Mouse (Mus musculus): Measurements from ENCODE around the gene Runx2. TPM values are rescaled to one million over a fixed set of nuclear protein-coding genes. Genes with fewer than 3 reads are reported as not detected.

The Runx2 gene
- polyA plus RNA-seq, 1 experiment from 2014 or later = 0.25 TPM

DNA sequence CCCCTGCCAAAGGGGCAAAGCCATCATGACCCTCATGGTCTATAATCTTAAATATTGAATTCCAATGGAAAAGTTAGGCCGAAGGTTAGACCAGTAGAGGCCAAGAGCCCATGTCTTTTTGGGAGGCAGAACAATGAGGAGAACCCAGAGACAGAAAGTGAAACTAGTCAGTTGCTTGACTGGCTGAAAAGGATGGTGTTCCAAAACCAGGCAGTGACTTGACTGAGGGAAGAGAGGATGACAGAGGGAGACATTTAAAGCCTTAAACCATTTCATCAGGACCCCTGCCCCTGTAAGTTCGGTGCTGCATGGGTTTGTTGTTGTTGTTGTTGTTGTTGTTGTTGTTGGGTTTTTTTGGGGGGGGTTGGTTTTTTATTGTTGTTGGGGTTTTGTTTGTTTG, 215.5 kb downstream of the Runx2 start:
- 92% methylated on average over 2 of the region's 2 CpGs for WGBS
- Histone ChIP-seq H3K27me3 (replicated peaks; ENCODE audit: control insufficient read depth, insufficient read depth, low read length) (no peaks in the 10 kb centered on the region), H3K4me1 (ENCODE audit: control insufficient read depth, insufficient read depth, low read length) (no peaks in the 10 kb centered on the region; the same call in 1 of the 2 replicates), H3K9ac (ENCODE audit: low read length) (no peak overlapping the region), H3K9me3 (replicated peaks; ENCODE audit: control insufficient read depth, low read length) (no peaks in the 10 kb centered on the region), H3K4me3 (ENCODE audit: low read depth, low read length) (no peak overlapping the region), H3K27ac (ENCODE audit: low read depth, low read length) (no peak overlapping the region), H3K36me3 (ENCODE audit: control insufficient read depth, insufficient read depth, low read length) (no peaks in the 10 kb centered on the region), H3K4me2 (ENCODE audit: low read length) (no peak overlapping the region)
- DNase-seq (ENCODE audit: low spot score) (no peak), ATAC-seq (no peak)

GRCm38 (mm10) chr17:44597918-44598504, 216.6 kb downstream of the Runx2 start:
- ATAC-seq (no peak), DNase-seq (ENCODE audit: low spot score) (no peak)
- H3K4me2 ChIP-seq (ENCODE audit: low read length) = no peak overlapping the region
- no peaks in the 10 kb centered on the region; the same call in 1 of the 2 replicates for H3K4me1 ChIP-seq (ENCODE audit: control insufficient read depth, insufficient read depth, low read length)
- 60% methylated on average over 8 of the region's 8 CpGs for WGBS
- no peaks in the 10 kb centered on the region for H3K36me3 ChIP-seq (ENCODE audit: control insufficient read depth, insufficient read depth, low read length)
- H3K27me3 ChIP-seq (replicated peaks; ENCODE audit: control insufficient read depth, insufficient read depth, low read length) = no peaks in the 10 kb centered on the region
- H3K4me3 ChIP-seq (ENCODE audit: low read depth, low read length) = no peak overlapping the region
- no peak overlapping the region for H3K27ac ChIP-seq (ENCODE audit: low read depth, low read length)
- no peaks in the 10 kb centered on the region for H3K9me3 ChIP-seq (replicated peaks; ENCODE audit: control insufficient read depth, low read length)
- no peak overlapping the region for H3K9ac ChIP-seq (ENCODE audit: low read length)

DNA sequence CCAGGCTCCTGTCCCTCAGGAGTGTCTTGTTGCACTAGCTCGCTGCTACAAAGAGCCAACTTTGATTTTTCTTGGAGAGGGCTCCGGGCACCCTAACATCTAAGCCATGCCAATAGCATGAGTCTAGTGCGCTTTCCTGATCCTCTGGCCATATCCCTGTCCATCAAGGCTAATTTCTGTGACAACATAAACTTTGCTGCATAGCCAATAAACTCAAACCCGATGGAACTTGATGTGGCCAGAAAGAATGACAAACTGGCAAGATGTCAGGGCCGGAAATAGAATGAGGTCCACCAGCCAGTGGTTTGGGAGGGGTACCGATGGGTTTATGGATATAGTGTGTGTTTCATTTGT, 221.9 kb downstream of the Runx2 start:
- no peak for ATAC-seq
- no peak for DNase-seq (ENCODE audit: low spot score)

GRCm38 (mm10) chr17:44592067-44592736, 222.4 kb downstream of the Runx2 start:
- no peak overlapping the region for H3K9ac ChIP-seq (ENCODE audit: low read length)
- no peak overlapping the region for H3K4me3 ChIP-seq (ENCODE audit: low read depth, low read length)
- 84% methylated on average over 16 of the region's 16 CpGs for WGBS
- no peak overlapping the region for H3K27ac ChIP-seq (ENCODE audit: low read depth, low read length)
- H3K4me2 ChIP-seq (ENCODE audit: low read length) = no peak overlapping the region
- no peak for DNase-seq (ENCODE audit: low spot score)
- no peaks in the 10 kb centered on the region for H3K36me3 ChIP-seq (ENCODE audit: control insufficient read depth, insufficient read depth, low read length)
- no peaks in the 10 kb centered on the region for H3K27me3 ChIP-seq (replicated peaks; ENCODE audit: control insufficient read depth, insufficient read depth, low read length)
- no peaks in the 10 kb centered on the region for H3K9me3 ChIP-seq (replicated peaks; ENCODE audit: control insufficient read depth, low read length)
- ATAC-seq = no peak
- H3K4me1 ChIP-seq (ENCODE audit: control insufficient read depth, insufficient read depth, low read length) = peaks cover 4% of the 10 kb centered on the region; the same call in 1 of the 2 replicates

More for the DNA sequence above, 221.9 kb downstream of the Runx2 start:
- no peak overlapping the region for H3K27ac ChIP-seq (ENCODE audit: low read depth, low read length)
- H3K9ac ChIP-seq (ENCODE audit: low read length) = no peak overlapping the region
- no peak overlapping the region for H3K4me3 ChIP-seq (ENCODE audit: low read depth, low read length)
- WGBS = 94% methylated on average over 6 of the region's 6 CpGs
- no peaks in the 10 kb centered on the region for H3K27me3 ChIP-seq (replicated peaks; ENCODE audit: control insufficient read depth, insufficient read depth, low read length)
- peaks cover 4% of the 10 kb centered on the region for H3K4me1 ChIP-seq (ENCODE audit: control insufficient read depth, insufficient read depth, low read length)
- no peak overlapping the region for H3K4me2 ChIP-seq (ENCODE audit: low read length)
- H3K36me3 ChIP-seq (ENCODE audit: control insufficient read depth, insufficient read depth, low read length) = no peaks in the 10 kb centered on the region
- H3K9me3 ChIP-seq (replicated peaks; ENCODE audit: control insufficient read depth, low read length) = no peaks in the 10 kb centered on the region

DNA sequence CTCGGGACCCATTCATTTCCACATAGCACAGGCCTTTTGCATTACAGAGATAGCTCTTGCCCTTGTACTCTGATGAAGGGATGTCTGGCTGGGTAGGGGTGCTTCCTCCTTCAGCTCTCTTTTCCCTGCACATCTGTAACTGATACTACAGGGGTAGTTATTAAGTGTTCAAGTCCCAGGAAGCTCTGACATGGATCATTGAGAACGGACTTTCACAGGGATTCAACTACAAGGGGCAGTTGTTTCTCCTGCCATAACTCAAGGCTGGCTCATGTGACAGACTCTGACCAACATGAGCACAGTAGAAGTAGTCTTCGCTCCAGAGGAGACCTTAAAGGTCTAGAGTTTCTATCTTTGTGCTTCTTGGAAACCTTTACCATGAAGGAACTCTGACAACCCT, 226.1 kb downstream of the Runx2 start:
- DNase-seq (ENCODE audit: low spot score) = no peak
- Histone ChIP-seq H3K4me1 (ENCODE audit: control insufficient read depth, insufficient read depth, low read length) (peaks cover 4% of the 10 kb centered on the region; the same call in 1 of the 2 replicates), H3K36me3 (ENCODE audit: control insufficient read depth, insufficient read depth, low read length) (no peaks in the 10 kb centered on the region), H3K9me3 (replicated peaks; ENCODE audit: control insufficient read depth, low read length) (no peaks in the 10 kb centered on the region), H3K4me3 (ENCODE audit: low read depth, low read length) (no peak overlapping the region), H3K27ac (ENCODE audit: low read depth, low read length) (no peak overlapping the region), H3K27me3 (replicated peaks; ENCODE audit: control insufficient read depth, insufficient read depth, low read length) (no peaks in the 10 kb centered on the region), H3K9ac (ENCODE audit: low read length) (no peak overlapping the region), H3K4me2 (ENCODE audit: low read length) (no peak overlapping the region)
- WGBS = 54% methylated on average over 3 of the region's 3 CpGs
- no peak for ATAC-seq

DNA sequence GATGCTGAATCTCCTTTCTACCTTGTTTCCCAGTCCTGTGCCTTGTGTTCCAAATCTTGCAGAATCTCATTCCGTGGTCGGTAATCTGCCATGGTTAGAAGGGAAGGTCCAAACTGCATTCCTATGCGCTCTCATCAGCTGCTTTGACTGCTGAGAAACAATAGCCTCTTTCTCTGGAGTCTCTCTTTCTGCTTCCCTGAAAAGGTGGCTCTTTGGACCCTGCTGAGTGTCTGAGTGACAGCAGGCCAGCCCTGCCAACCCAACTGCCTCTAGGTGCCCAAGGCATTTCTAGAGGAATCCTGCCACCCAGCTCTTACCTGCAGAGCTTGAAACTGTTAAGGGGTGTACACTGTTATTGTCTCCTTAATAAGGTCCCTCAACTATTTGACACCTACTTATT, 226.6 kb downstream of the Runx2 start:
- no peaks in the 10 kb centered on the region for H3K9me3 ChIP-seq (replicated peaks; ENCODE audit: control insufficient read depth, low read length)
- H3K4me1 ChIP-seq (ENCODE audit: control insufficient read depth, insufficient read depth, low read length) = peaks cover 4% of the 10 kb centered on the region; the same call in 1 of the 2 replicates
- 2% methylated on average over 3 of the region's 3 CpGs for WGBS
- peak; percentile 70; the same call in 1 of the 2 replicates for ATAC-seq
- no peaks in the 10 kb centered on the region for H3K27me3 ChIP-seq (replicated peaks; ENCODE audit: control insufficient read depth, insufficient read depth, low read length)
- no peak overlapping the region for H3K4me3 ChIP-seq (ENCODE audit: low read depth, low read length)
- no peaks in the 10 kb centered on the region for H3K36me3 ChIP-seq (ENCODE audit: control insufficient read depth, insufficient read depth, low read length)
- peak; percentile 36 for DNase-seq (ENCODE audit: low spot score)
- H3K27ac ChIP-seq (ENCODE audit: low read depth, low read length) = no peak overlapping the region
- no peak overlapping the region for H3K9ac ChIP-seq (ENCODE audit: low read length)
- no peak overlapping the region for H3K4me2 ChIP-seq (ENCODE audit: low read length)

DNA sequence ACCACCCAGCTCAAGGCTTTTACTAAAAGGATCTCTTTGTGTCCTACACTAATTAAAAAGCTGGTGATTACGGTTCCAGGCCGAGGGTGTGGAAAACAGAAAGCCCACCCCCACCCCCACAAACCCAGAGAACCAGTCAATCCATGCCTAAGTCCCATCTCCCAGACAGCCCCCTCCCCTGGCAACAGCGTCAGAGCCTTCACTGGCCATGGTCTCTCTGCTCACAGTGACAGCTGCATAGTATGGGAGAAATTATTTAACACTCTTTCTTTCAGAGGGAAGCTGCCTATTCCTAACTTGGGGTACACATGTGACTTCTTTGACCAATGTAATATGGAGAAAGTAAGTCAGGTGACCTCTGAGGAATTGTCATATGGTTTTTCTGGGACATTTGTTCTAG, 228.4 kb downstream of the Runx2 start:
- H3K27me3 ChIP-seq (replicated peaks; ENCODE audit: control insufficient read depth, insufficient read depth, low read length) = no peaks in the 10 kb centered on the region
- no peaks in the 10 kb centered on the region for H3K36me3 ChIP-seq (ENCODE audit: control insufficient read depth, insufficient read depth, low read length)
- no peaks in the 10 kb centered on the region for H3K9me3 ChIP-seq (replicated peaks; ENCODE audit: control insufficient read depth, low read length)
- H3K4me3 ChIP-seq (ENCODE audit: low read depth, low read length) = no peak overlapping the region
- no peak overlapping the region for H3K27ac ChIP-seq (ENCODE audit: low read depth, low read length)
- WGBS = 17% methylated on average over 3 of the region's 3 CpGs
- DNase-seq (ENCODE audit: low spot score) = no peak
- ATAC-seq = no peak
- no peak overlapping the region for H3K4me2 ChIP-seq (ENCODE audit: low read length)
- H3K9ac ChIP-seq (ENCODE audit: low read length) = no peak overlapping the region
- H3K4me1 ChIP-seq (ENCODE audit: control insufficient read depth, insufficient read depth, low read length) = peaks cover 4% of the 10 kb centered on the region; the same call in 1 of the 2 replicates

DNA sequence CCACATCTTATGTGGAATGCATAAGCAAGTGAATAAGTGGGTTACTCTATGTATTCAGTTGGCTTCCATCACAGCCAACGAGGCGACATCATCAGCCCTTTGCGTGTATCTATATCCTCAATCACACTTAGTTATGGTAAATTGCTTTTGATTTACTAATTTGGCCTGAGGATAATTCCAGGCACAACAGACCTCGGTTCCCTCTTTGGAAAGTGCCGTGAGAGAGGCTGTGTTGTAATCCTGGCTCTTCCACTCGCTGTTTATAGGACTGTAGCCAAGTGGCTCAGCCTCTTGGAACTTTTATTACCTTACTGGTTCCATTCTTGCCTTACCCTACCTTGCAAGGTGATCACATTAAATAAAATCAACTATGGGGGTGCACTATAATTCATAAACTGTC, 229.8 kb downstream of the Runx2 start:
- H3K4me1 ChIP-seq (ENCODE audit: control insufficient read depth, insufficient read depth, low read length) = peaks cover 4% of the 10 kb centered on the region; the same call in 1 of the 2 replicates
- H3K9ac ChIP-seq (ENCODE audit: low read length) = no peak overlapping the region
- WGBS = 68% methylated on average over 6 of the region's 6 CpGs
- H3K4me2 ChIP-seq (ENCODE audit: low read length) = no peak overlapping the region
- H3K27ac ChIP-seq (ENCODE audit: low read depth, low read length) = no peak overlapping the region
- ATAC-seq = no peak
- H3K4me3 ChIP-seq (ENCODE audit: low read depth, low read length) = no peak overlapping the region
- no peaks in the 10 kb centered on the region for H3K27me3 ChIP-seq (replicated peaks; ENCODE audit: control insufficient read depth, insufficient read depth, low read length)
- DNase-seq (ENCODE audit: low spot score) = no peak
- H3K9me3 ChIP-seq (replicated peaks; ENCODE audit: control insufficient read depth, low read length) = no peaks in the 10 kb centered on the region
- no peaks in the 10 kb centered on the region for H3K36me3 ChIP-seq (ENCODE audit: control insufficient read depth, insufficient read depth, low read length)

DNA sequence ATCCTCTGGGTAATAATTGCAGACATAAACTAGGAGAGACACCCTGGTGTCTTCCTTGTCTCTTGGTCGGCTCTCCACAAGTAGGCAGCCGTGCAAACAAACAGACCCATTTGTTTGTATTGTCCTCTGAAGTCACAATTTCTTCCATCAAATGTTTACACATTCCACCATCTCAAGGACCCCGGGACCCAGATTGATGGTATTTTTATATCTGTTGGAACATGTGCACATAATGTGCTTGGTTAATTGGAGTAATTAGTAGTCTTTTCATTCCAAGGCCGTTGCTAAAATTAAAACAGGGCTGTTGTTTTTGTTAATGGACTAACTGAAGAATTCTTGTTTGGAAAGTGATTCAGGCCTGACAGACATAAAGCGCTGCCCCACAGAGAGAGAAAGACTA, 236.8 kb downstream of the Runx2 start:
- Histone ChIP-seq H3K9ac (ENCODE audit: low read length) (no peak overlapping the region), H3K27ac (ENCODE audit: low read depth, low read length) (no peak overlapping the region), H3K4me2 (ENCODE audit: low read length) (no peak overlapping the region), H3K27me3 (replicated peaks; ENCODE audit: control insufficient read depth, insufficient read depth, low read length) (no peaks in the 10 kb centered on the region), H3K9me3 (replicated peaks; ENCODE audit: control insufficient read depth, low read length) (no peaks in the 10 kb centered on the region), H3K4me1 (ENCODE audit: control insufficient read depth, insufficient read depth, low read length) (no peaks in the 10 kb centered on the region), H3K36me3 (ENCODE audit: control insufficient read depth, insufficient read depth, low read length) (no peaks in the 10 kb centered on the region), H3K4me3 (ENCODE audit: low read depth, low read length) (no peak overlapping the region)
- ATAC-seq (no peak), DNase-seq (ENCODE audit: low spot score) (no peak)
- 34% methylated on average over 5 of the region's 5 CpGs for WGBS
